Mouse (Mus musculus) megakaryocyte, embryonic 14.5 days (primary cell): ENCODE data around the gene Dcp1a.

Experiments
- FLI1 ChIP-seq: IDR thresholded peaks from 2 replicates; pipeline ENCODE4 v1.6.1; 2012; ENCODE audit warnings: low read length, inconsistent platforms, mixed read lengths
- GATA1 ChIP-seq: IDR thresholded peaks from 3 replicates; pipeline ENCODE4 v1.6.1; 2012; ENCODE audit warnings: mixed read lengths, low read length, inconsistent platforms, borderline replicate concordance

DNA sequence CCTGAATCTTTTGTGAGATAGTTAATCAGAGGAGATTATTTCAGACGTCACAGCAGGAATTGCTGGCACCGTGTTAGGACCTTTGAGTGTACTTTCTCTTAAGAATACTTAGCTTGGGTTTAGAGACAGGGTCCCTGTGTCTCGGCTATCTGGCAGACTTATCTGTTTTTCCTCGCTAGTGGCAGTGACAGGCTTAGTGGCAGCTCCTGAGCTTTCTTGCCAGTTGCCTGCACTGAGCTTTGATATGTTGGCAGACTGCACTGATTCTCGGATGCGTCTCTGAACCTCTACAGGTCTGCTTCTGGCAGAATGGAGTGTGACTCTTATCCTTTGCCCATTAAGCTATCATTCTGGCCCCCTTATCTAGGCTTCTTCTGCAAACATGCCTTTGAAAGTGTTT, 15.7 kb downstream of the Dcp1a start:
- TF ChIP-seq FLI1 (no peak), GATA1 (no peak)
